Mouse (Mus musculus): ENCODE data around the gene Gdf15.

Gdf15 gene

DNA sequence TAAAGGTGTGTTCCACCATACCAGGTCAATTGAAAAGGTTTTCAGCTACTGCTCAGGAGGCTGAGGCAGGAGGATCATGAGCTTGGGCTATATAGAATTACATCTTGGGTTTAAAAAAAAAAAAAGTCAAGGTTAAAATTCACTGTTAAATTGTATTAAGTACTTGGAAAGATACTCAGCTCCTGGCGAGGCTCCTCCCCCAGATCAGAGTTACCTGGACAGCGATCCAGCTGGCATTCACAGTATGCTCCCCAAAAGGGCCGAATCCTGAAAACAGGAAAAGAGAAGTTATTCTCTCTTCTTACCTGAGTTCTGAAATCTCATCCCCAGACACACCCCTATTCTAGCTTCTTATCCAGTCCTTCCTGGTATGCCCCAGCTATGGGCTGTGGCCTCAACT lies 25.0 kb upstream of the Gdf15 start:
- DNase-seq (ENCODE audit: inconsistent ontology term) = no peak

GRCm38 (mm10) chr8:70656193-70656790 lies 24.0 kb upstream of the Gdf15 start:
- DNase-seq (ENCODE audit: inconsistent ontology term) = peak; percentile 62

DNA sequence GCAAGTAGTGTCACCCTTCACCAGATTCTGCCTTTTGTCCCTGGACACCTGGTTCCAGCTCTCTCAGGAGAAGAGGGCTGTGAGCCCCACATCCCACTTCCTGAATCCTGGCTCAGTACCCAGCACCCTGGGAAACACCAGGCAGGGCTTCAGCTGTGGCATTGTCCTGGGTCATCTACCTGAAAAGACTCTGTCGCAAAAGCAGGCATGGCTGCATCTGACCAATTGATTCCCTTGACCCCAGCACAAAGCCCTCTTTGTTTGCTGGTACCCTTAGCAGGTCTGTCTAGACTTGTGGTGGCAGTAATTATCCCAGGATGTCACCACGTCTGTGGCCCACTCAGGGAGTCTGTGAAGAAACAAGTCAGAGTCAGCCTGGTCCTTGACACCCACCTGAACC lies 23.2 kb upstream of the Gdf15 start:
- DNase-seq (ENCODE audit: inconsistent ontology term) = peak; percentile 70

DNA sequence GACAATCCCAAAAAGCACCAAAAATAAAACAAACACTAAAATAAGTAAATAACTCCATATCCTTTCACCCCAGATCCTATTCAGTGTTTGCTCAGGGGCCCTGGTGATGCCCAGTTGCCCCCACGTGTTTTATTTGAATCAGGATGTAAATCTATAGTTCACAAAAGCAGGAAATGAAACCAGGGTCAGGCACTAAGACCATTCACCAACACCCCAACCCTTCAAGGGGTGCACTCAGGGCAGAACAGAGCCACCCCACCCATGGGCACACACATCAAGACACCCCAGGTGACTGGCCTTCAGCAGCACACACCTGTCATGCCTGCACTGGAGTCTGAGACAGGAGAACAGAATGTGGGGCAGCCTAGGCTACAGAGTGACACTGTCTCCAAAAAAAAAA lies 21.9 kb upstream of the Gdf15 start:
- DNase-seq (ENCODE audit: inconsistent ontology term) = no peak

GRCm38 (mm10) chr8:70653226-70653625 lies 21.0 kb upstream of the Gdf15 start:
- peak; percentile 58 for DNase-seq (ENCODE audit: inconsistent ontology term)

DNA sequence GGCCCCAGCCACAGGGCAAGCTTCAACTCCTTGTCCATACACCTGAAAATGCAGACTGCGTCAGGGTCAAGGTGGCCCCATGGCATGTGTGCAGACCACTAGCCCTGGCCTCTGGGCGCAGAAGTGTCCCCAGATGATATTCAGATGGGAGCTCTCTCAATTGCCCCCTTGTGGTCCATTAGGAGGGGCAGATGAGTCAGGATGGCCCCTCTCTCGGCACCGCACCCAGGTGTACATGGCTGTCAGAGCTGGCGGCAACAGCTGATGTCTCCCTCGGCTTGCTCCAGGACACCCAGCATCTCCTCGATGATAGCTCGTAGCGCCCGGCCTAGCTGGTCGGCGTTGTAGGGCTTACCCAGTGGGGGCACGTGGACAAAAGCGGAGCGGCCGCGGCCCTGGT lies 18.1 kb upstream of the Gdf15 start:
- no peak for DNase-seq (ENCODE audit: inconsistent ontology term)

DNA sequence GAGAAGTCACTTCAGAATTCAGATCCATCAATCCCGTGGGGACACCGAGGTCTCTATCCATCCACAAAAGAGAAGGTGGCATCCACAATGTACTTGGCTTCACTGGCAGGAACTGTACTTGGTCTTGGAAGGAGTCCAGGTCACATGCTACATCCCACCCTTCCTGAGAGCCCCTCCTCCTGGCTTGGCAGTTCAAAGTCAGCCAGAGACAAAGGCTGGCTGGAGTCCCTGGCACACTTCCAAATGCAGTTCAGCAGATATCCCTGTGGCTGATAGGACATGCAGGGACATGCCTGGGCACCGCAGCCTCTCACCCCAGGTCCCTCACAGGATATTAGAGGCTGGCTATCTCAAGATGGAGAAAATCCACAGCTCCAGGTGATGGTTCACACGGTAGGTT lies 17.1 kb upstream of the Gdf15 start:
- peak; percentile 94 for DNase-seq (ENCODE audit: inconsistent ontology term)

- DNase-seq (ENCODE audit: inconsistent ontology term) = no peak
These were observed 16.7 kb upstream of the Gdf15 start for GRCm38 (mm10) chr8:70648921-70649320.

GRCm38 (mm10) chr8:70648164-70648442 lies 15.8 kb upstream of the Gdf15 start:
- no peak for DNase-seq (ENCODE audit: inconsistent ontology term)

DNA sequence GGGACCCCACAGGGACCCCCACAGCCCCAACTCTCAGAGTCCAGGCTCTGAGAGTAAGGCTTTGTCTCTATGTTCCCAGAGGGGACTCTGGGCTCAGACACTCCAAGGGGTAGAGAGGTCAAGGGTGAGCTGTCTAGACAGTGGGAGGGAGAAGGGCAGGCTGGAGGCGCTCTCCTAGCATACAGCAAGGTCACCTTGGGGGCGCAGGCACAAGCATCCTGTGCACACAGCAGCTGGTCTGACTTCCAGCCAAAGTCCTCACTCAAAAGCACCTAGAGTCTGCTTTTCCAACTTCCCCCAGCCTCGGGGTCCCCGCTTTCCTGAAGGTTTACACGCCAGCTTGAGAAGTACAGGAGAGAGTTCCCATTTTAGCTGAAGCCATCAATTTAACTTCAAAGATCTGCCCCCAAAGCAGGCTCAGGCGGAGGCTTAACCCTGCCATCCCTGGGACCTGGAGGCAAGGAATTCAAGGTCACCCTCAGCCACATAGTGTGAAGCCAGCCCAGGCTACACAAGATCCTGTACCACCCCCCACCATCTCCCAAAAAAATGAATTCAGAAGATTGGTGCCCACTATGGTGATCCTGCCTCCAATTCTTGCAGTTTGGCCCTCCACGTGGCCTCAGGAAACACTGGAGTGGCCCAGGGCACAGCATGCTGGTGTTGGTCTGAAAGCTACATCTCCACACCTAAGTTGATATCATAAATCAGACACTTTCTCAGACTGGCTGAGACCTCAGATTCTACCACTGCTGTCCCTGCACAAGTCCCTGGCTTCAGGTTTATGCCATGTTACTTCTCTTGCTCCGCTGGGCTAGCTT lies 15.3 kb upstream of the Gdf15 start:
- no peak for DNase-seq (ENCODE audit: inconsistent ontology term)

DNA sequence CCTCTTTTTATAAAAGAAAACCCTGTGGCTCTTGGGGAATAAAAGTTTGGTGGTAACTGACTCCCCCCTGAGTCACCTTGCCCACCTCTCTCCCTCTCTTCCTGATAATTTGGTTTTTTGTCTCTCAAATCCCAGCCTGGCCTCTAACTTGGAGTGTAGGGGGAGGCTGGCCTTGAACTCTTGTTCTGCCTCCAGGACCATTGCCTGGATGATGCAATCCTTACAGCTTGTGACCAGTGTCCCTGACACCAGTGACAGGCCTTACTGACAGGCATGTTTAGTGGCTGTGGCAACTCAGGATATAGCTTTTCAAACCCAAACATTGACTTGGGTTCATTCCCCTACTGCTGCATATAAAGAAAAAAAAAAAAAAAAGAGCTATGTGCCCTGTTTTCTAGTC lies 14.5 kb upstream of the Gdf15 start:
- DNase-seq (ENCODE audit: inconsistent ontology term) = no peak

- no peak for DNase-seq (ENCODE audit: inconsistent ontology term)
These were observed 14.1 kb upstream of the Gdf15 start for GRCm38 (mm10) chr8:70646369-70646768.

DNA sequence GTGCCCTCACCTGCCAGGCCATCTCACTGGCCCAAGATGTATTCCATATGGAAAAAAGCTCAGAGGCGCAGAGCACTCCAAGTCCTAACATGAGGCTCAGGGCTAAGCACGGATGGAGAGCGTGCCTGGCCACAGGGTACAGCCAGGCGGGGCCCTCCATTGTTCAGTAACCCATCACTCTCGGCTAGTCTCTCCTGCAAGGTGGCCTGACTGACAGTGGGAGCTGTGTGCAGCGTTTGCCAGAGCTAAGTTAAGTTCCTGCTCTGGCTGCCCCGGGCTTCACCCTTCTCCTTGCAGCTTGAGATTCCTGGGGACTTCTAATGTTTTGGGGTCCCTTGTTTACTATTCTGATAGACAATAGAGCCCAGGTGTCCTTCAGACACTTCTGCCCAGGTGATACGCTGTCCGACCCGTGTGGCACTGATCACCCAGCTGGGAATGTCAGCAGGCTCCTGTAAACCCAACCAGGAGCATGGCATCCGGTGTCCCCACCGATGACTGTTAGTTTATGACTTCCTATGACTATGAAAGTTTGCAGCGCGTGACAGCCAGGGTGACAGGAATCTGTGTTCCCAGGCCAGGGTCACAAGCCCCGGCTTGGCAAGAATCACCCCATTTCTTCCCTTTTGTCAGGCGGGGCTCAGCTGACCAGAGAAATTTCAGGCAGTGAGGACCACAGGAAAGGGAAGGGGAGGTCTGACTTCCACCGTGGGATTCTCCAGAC lies 13.4 kb upstream of the Gdf15 start:
- no peak for DNase-seq (ENCODE audit: inconsistent ontology term)

- no peak for DNase-seq (ENCODE audit: inconsistent ontology term)
These were observed 11.8 kb upstream of the Gdf15 start for GRCm38 (mm10) chr8:70644065-70644464.

- no peak for DNase-seq (ENCODE audit: inconsistent ontology term)
These were observed 10.8 kb upstream of the Gdf15 start for GRCm38 (mm10) chr8:70643019-70643418.

- no peak for DNase-seq (ENCODE audit: inconsistent ontology term)
These were observed 6.5 kb upstream of the Gdf15 start for GRCm38 (mm10) chr8:70638752-70639151.

DNA sequence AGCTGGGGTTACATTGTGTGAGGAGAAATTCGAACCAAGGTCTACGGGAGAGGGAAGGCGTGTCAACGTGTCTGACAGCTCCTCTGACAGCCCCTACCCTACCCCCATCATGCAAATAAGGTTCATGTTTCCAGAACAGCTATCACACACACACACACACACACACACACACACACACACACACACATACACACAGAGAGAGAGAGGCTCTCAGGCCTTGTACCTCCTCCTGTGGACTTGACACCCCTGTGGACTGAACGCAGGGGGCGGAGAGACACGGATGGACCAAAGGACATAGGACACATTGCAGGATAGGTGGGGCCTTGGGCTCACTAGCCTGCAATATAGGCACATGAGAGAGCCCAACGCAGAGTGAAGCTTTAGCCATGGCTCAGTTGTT lies 4.6 kb upstream of the Gdf15 start:
- DNase-seq (ENCODE audit: inconsistent ontology term) = no peak

GRCm38 (mm10) chr8:70635527-70635926 lies 3.3 kb upstream of the Gdf15 start:
- DNase-seq (ENCODE audit: inconsistent ontology term) = no peak

GRCm38 (mm10) chr8:70634066-70634465 lies 1.8 kb upstream of the Gdf15 start:
- peak; percentile 92 for DNase-seq (ENCODE audit: inconsistent ontology term)

DNA sequence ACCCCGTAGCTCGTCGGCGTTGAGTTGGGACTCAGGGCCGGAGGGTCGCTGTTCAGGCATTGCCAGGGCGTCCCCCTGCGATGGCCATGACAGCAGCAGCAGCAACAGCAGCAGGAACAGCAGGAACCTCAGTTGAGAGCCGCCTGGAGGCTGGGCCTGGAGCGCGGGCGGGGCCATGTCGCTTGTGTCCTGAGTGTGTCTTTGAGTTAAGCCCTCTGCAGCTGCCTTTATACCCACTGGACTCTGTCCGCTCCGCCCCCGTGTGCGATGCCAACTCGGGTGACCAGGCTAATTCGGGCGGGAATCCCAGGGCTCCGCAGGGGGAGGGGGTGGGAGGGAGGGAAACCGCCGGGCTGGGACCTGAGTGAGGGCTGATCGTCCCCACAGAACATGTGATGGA lies 820 bp downstream of the Gdf15 start:
- DNase-seq (ENCODE audit: inconsistent ontology term) = peak; percentile 83

GRCm38 (mm10) chr8:70630532-70631381 lies 1.5 kb downstream of the Gdf15 start:
- DNase-seq (ENCODE audit: inconsistent ontology term) = peak; percentile 85

Measured in Muller cell, postnatal 12 days (primary cell).